9 mouse cellular contexts compared by ENCODE assay signal in the genomic region with DNA sequence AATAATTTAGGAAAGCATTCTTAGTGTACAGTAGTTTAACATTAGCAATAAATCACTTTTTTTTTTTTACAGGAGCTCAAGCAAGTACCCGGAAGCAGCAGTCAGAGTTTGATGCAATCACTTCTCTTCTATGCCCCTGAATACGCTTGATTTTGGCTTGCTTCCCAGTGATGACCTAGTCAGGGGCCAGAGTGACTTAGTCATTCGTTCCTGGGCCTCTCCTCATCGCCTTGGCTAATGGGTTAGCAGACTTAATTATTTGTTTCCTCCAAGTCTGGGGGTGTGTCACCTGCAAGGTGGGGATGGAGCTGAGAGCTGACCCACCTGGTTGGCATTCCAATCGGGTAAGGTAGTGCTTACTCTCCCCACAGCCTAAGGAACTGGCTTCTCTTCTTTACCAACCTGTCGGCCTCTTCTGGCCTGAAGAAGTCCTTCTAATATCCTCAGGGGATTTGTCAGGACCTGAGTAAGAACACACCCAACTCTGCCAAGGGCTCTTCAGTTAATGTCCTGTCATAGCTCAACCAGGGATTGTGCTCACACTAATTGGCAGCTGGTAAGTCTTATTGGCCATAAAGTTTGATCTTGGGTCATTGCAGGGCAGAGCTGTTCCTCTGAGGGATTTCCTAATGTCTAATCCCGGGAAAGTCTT. TPM values are rescaled to one million over a fixed set of nuclear protein-coding genes. Genes with fewer than 3 reads are reported as not detected.
A peak's percentile ranks its signal among the peaks of the same experiment; 100 is the strongest.
DNase-seq lines count a peak whose midpoint lies in the region; TF ChIP-seq lines count a peak whose summit lies in the region.
"Had no signal": no experiment of that assay in that cellular context is flagged by ENCODE, and none has a peak within 500 bp of the region (broad histone marks: within the 10 kb centered on the region; RNA-seq: fewer than 3 reads in every experiment).

No protein-coding gene starts in this region.

- H3K4me3 ChIP-seq in cerebellum, adult 2 months (replicated peaks; ENCODE audit: insufficient read depth, low read depth, low read length), result no peak overlapping the region
- H3K4me3 ChIP-seq: erythroblast, embryonic 14.5 days had no signal

- no peaks in the 10 kb centered on the region for H3K27me3 ChIP-seq in cerebellum, adult 2 months (ENCODE audit: control insufficient read depth, insufficient read depth, low read length)

- no peak for TF ChIP-seq CTCF in cerebellum, adult 2 months (IDR thresholded peaks at IDR 0.05; ENCODE audit: borderline replicate concordance, insufficient read depth, low read depth, low read length)

- 41% methylated on average over 7 of the region's 7 CpGs for WGBS in cerebellum, adult 2 months

- DNase-seq in urinary bladder, adult 18-20 months (ENCODE audit: low spot score in 2 of 2), result peak; percentile 43 to 82
- DNase-seq in urinary bladder, postnatal 10 days (ENCODE audit: low spot score), result no peak
- peak; percentile 86 for DNase-seq in gonadal fat pad, adult 2 months (ENCODE audit: low read depth)
- DNase-seq in kidney, postnatal 36 days, result peak; percentile 48 to 54
- no peak for DNase-seq in cerebellum, adult 2 months
- DNase-seq in right cerebral cortex, postnatal 10 days (ENCODE audit: low spot score in 2 of 2), result no peak
- DNase-seq in cerebellum, adult 8-10 months, result no peak
- DNase-seq in thymus, postnatal 10 days (ENCODE audit: low spot score in 2 of 2), result no peak

- TF ChIP-seq POLR2A in cerebellum, adult 2 months (IDR thresholded peaks at IDR 0.05; ENCODE audit: borderline replicate concordance, insufficient read depth, low read length), result no peak

- no peaks in the 10 kb centered on the region for H3K4me1 ChIP-seq in cerebellum, adult 2 months (ENCODE audit: control insufficient read depth, insufficient read depth, low read length)

- no peak overlapping the region for H3K27ac ChIP-seq in cerebellum, adult 2 months (ENCODE audit: insufficient read depth, low read length)

RNA-seq across cellular contexts. Expression of a gene that starts 5.6 kb away (rescaled TPM):
- polyA plus RNA-seq in gonadal fat pad, adult 2 months (2012; rRNA removed), result 9.8 and 14.9 TPM in 2 replicates
- polyA plus RNA-seq in cerebellum, adult 2 months (2012; rRNA removed), result 26.3 and 30.0 TPM in 2 replicates

RNA-seq across cellular contexts. Expression of a gene that starts 40.5 kb away (rescaled TPM):
- polyA plus RNA-seq in gonadal fat pad, adult 2 months (2012; rRNA removed), result 11.7 and 12.2 TPM in 2 replicates
- 33.3 and 33.6 TPM in 2 replicates for polyA plus RNA-seq in cerebellum, adult 2 months (2012; rRNA removed)

Comparison
In these comparisons a context has a peak if more than half of its experiments do, and no peak if none do; other contexts are left out.
1. DNase-seq: peak in urinary bladder, adult 18-20 months (2 of 2), gonadal fat pad, adult 2 months (single experiment) and kidney, postnatal 36 days (2 of 2); none in urinary bladder, postnatal 10 days (single experiment), cerebellum, adult 2 months (0 of 2), right cerebral cortex, postnatal 10 days (0 of 2), cerebellum, adult 8-10 months (single experiment) and thymus, postnatal 10 days (0 of 2).